Mouse (Mus musculus): ENCODE measurements around the gene Jmjd8.

Gene Jmjd8

DNA sequence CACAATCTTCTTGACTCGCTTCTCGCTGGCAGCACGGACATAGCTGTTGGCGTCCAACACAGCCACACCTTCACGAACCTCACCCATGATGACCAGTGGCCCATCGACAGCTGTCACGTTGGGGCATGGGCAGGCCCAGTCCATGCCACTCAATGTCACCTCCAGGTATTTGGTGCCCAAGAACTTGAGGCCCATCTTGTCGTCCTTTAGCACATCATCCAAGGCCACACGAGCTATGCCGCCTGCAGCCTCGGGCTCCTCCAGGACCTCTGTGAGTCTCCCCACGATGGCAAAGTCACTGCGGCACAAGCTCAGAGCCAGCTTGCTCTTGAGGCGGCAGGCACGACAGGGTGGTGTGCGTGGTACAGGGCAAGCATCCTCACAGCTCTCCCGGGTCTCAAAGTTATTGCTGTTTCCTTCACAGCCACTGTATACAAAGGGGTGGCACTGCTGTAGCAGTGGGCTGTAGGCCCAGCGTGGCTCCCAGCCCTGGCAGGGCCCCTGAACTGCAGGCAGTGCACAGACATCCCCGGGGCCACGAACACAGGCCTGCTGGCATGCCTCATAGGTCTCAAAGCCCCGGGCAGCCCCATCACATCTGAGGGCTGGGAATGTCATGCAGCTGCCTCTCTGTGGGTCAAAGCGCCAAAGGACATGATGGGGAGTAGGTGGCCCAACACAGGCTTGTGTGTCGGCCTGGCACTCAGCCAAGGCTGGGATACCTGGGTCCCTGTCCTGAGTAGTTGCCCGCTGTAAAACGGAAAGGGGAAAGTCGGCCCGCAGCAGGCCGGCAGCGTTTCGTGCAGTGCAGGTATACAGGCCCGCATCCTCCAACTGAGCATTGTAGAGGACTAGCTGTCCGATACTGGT, 49.3 kb downstream of the Jmjd8 start:
- DNase-seq (ENCODE audit: low read depth, low spot score) = no peak

DNA sequence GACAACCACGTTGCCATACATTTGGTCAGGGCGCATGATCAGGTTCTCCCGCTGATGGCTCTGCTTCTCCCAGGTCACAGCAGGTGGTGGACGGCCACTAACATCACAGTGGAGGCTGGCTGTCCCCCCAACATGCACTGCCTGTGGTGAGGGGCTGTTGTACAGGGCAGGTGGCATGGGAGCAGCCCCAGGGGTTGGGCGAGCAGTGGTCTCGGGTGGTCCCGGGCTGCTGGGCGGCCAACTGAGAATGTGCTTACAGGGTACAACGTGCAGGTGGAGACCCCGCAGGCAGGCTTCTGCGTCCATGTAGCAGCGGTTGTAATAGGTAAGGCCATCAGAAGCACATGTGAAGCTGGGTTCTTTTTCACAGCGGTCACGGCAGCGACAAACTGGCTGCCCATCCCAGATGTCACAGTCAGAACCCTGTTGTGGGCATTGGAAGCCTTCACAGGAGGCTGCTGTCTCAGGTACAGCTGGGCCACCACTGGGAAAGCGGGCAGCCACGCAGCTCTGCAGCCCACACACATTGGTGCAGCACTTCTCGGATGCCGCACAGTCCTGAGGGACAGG, 50.0 kb downstream of the Jmjd8 start:
- no peak for DNase-seq (ENCODE audit: low read depth, low spot score)

GRCm38 (mm10) chr17:25879261-25879660, 50.6 kb downstream of the Jmjd8 start:
- DNase-seq (ENCODE audit: low read depth, low spot score) = no peak

DNA sequence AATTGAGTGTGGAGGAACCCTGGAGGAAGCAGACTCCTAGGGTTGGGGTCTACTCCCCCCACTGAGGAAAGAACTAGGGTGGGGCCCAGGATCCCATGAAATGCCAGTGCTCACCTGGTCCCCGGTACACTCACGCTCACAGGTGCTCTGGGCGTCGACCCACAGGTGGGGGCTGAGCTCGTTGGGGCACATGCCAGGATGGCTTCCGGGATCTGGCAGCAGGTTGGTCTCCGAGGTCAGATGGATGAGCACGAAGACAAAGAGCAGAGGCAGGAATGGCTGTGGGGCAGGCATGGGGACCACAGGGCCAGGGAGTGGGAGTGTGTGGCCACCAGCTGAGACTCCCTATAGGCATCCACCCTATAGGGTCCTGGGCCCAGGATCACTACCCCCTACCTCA, 51.1 kb downstream of the Jmjd8 start:
- DNase-seq (ENCODE audit: low read depth, low spot score) = no peak

DNA sequence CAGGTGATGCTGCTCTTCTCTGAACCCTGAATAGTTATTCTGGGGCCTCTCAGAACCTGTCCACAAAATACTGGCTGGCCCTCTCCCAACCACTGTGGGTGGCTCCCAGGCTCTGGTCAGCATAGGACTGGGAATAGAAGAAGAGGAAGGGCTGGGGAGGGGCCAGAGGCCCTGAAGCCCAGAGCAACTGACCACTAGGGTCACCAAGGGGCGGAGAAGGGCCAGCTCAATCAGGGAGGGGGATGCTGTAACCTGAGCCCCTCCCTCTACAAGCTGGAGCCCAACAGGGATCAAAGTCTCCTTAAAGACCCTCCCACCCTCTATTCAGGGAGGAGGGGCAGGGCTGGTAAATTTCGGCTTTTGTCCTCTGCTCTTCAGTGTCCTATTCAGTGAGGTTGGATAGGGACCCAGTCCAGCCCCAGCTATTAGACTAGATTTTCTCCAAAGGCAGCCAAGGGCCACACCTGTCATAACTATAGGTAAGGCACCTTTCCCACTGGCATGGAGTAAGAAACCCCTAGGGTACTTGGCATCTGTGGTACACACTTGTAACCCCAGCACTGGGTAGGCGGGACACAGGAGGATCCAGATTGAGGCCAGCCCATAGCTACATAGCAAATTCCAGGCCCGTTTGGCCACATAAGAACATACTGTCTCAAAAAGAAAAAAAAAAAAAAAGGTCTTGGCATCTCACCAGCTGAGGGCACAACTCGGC, 51.7 kb downstream of the Jmjd8 start, which contains the start of gene Wfikkn1:
TSS of gene Wfikkn1 (minus strand) at position 663 of the 715 bp plus-strand sequence.
- DNase-seq (ENCODE audit: low read depth, low spot score) = no peak

- DNase-seq (ENCODE audit: low read depth, low spot score) = no peak
Observed at GRCm38 (mm10) chr17:25880913-25881641, 52.4 kb downstream of the Jmjd8 start.

Measured in retina, adult 2 months (tissue).